Mouse (Mus musculus) layer of hippocampus, adult 2 months (tissue): ENCODE results near the gene Macrod2. TPM values are rescaled to one million over a fixed set of nuclear protein-coding genes. Genes with fewer than 3 reads are reported as not detected.

Source experiments
- DNase-seq, 2 experiments: peaks; one replicate each; pipeline ENCODE4 v3.0.0; 2022; ENCODE audit warnings: low spot score in 2 of 2
- H3K27ac ChIP-seq: fragments of 200-600 bp; 2 replicates; pipeline ENCODE4 v1.8.1; 2022
- H3K4me3 ChIP-seq: fragments of 200-600 bp; 2 replicates; pipeline ENCODE4 v1.8.1; 2022; ENCODE audit warnings: mild to moderate bottlenecking
- CTCF ChIP-seq: fragments of 200-600 bp; conservative IDR thresholded peaks from 2 replicates; pipeline ENCODE4 v1.8.1; 2022; ENCODE audit warnings: antibody characterized with exemption, mild to moderate bottlenecking, moderate library complexity
- long read RNA-seq, 2 experiments: library from polyadenylated mRNA; stranded (forward); transcript quantifications; one replicate each; pipeline ENCODE4 v2.0.0; 2021; ENCODE audit warnings: borderline mapping rate in 2 of 2
- total RNA-seq, 2 experiments: library from RNA; stranded (reverse); gene quantifications; 2 replicates each; pipeline ENCODE4 v1.2.3; 2021

The Macrod2 gene
- total RNA-seq, result 10 to 100 TPM; 47.4 to 55.5 TPM
- long read RNA-seq, experiment 1, transcript Macrod2-204 (4 exons, 3,554 nt), result major isoform, 5 of 16 reads
- long read RNA-seq, experiment 1, partial matches to known transcripts, result 6 of 16 reads
- long read RNA-seq, experiment 1, other reads (novel, unspliced or antisense), result 5 of 16 reads
- long read RNA-seq, experiment 2, transcript Macrod2-204 (4 exons, 3,554 nt), result major isoform, 10 of 27 reads
- long read RNA-seq, experiment 2, partial matches to known transcripts, result 9 of 27 reads
- long read RNA-seq, experiment 2, other reads (novel, unspliced or antisense), result 6 of 27 reads

DNA sequence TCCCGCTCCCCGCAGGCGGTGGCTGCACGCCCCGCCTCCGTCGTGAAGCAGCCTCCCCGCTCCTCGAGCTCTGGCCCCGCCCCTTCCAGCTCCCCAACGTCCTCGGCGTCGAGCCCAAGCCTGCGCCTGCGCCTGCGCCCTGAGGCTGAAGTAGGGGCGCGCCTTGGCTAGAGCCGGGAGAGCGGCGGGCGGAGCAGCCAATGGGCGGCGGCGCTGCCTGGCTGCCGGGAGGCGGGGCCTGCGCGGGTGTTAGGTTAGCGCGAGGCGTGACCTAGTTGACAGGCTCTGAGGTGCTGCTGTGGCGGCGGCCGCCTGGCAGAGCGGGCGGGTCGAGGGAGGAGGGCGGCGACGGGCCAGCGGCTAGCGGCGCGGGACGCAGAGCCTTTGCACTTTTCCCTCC, at the start of gene Macrod2:
Gene Macrod2, plus strand, starts transcription at position 131 of the 400 bp plus-strand sequence.
- TF ChIP-seq CTCF, result peak; percentile 30
- DNase-seq, result peak; percentile 98
- Histone ChIP-seq H3K4me3 (peak within 1 kb of the TSS; percentile 83), H3K27ac (peak within 1 kb of the TSS; percentile 87)

DNA sequence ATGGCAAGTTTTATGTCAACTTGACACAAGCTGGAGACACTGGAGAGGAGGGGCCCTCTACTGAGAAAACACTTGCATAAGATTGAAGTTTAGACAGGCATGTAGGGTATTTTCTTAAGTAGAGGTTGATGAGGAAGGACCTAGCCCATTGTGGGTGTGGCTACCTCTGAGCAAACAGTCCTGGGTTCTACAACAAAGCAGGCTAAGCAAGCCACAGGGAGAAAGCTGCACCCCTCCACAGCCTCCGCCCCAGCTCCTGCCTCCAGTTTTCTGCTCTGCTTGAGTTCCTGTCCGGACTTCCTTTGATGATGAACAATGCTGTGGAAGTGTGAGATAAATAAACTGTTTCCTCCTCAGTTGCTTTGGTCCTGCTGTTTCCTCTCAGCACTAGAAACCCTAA, 35.2 kb upstream of the Macrod2 start:
- DNase-seq, result no peak
- Histone ChIP-seq H3K4me3 (no peak overlapping the region), H3K27ac (no peak overlapping the region)
- no peak for TF ChIP-seq CTCF

DNA sequence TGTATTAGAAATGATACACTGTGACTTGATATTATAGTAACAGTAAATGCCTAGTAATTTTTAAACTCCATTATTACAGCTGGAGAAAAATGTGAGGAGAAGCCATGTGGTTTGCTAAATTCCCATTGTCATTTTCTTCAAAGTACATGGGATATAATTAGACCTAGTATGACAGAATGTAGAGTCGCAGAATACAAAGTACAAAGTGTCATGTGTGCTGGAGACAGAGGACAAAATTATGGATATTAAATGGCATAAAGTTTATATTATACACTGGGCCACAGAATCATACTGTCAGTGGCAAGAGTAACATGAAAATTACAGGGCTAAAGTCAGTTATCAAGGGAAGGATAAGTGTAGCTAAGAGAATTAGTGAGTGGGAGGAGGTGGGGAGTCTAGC, 30.3 kb upstream of the Macrod2 start:
- TF ChIP-seq CTCF, result no peak
- no peak overlapping the region for H3K27ac ChIP-seq

DNA sequence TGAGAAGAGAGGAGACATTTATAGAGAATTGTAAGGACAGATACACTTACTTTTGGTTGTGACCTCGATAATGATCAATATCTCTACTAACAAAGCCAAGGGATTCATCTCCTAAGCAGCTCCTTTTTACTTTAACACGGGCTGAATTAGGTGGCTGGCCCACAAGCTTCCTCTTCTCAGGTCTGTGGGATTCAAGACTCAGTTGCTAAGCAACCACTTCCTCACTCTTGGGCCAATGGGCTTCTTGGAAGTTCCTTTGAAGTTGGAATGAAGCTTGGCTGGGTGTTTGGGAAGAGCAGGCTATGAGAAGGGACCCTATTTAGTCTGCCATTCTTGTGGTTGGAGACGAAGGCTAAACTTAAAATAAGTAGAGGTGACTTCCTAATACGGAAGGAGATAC, 5.6 kb upstream of the Macrod2 start, which contains the start of gene Sel1l2:
Gene Sel1l2, minus strand, starts transcription at position 182 of the 400 bp plus-strand sequence.
- no peak for DNase-seq
- TF ChIP-seq CTCF, result no peak
- H3K4me3 ChIP-seq, result no peak within 1 kb of the TSS
- no peak within 1 kb of the TSS for H3K27ac ChIP-seq

More for the DNA sequence above, 30.3 kb upstream of the Macrod2 start:
- DNase-seq, result no peak
- H3K4me3 ChIP-seq, result no peak overlapping the region

DNA sequence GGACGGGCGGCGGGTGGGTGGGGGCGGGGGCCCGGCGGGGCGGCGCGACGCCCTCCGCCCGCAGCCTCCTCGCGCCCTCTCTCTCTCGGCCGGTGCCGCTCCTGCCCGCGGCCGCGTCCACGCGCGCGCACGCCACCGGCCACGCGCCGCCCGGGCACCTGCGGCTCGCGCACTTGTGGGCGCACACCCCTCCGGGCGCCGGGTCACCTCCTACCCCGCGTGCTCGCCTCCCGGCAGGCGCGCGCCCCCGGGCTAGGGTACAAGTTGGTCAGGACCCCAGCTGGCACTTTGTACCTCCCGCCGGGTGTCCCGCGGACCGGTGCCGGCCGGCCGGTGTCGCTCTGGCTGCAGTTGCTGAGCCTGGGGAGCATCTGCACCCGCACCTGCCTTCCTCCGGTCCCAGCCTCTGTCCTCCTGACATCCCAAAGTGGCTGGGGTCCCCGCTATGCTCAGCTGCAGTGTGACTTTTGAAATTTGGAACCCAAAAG, 679 bp downstream of the Macrod2 start:
- no peak for TF ChIP-seq CTCF
- peak overlapping the region; percentile 83 for H3K4me3 ChIP-seq

DNA sequence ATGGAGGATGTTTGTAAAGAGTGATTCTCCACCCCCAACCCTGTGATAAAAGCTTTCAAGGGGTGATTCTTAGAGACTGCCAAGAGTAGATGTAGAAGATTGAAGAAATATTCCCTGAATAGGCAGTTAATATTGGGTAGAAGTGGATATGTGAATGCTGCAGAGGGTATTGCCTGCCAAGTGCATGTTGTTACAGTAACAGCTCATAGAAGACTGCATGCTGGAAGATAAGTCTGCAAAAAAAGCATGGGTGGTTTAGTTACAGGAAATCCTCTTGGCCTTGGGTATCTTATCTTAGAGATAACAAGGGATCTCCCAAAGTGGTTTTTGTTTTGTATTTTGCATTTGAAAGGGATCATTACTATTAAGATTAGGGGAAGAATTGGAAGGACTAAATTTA, 30.7 kb downstream of the Macrod2 start:
- H3K4me3 ChIP-seq, result no peak overlapping the region
- H3K27ac ChIP-seq, result no peak overlapping the region
- DNase-seq, result no peak
- TF ChIP-seq CTCF, result no peak

More for the DNA sequence above, 679 bp downstream of the Macrod2 start:
- peak; percentile 2 to 12 for DNase-seq
- peak overlapping the region; percentile 87 for H3K27ac ChIP-seq

DNA sequence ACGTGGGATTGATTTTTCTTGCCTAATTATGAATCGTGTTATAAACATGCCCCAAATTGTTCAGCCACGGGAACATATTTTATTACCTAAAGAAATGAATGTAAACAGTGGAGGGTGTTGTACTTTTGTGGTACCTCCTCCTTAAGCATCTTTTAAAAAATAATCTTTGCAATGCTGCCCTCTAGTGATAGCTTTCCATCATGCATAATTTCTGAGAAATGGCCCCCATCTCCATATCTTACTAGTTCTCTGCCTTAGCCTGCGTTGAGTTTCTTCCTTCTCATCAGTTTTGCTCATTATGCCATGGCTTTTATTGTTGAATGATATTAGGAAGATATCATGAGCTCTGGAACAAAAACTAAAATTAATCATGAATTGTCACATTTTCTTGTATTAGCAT, 32.2 kb downstream of the Macrod2 start:
- peak; percentile 30 to 49 for DNase-seq
- Histone ChIP-seq H3K4me3 (no peak overlapping the region), H3K27ac (no peak overlapping the region)
- peak; percentile 88 for TF ChIP-seq CTCF

DNA sequence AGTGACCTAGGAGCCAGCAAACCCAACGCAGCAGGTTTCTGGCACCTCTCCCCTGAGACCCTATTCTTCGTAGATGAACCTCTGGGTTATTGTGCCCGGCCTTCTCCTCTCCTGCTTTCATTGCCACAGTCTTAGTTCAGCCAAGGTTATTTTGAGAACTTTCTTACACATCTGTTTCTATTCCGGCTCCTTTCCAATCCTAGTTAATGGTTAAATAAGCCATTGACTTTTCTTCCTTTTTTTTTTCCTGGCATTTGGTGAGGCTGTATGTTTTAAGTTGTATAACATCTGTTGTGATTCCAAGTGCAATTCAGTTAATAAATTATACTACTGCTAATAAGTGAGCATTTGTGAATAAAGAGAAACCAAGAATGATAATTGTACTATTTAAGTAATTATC, 44.0 kb downstream of the Macrod2 start:
- no peak overlapping the region for H3K27ac ChIP-seq
- H3K4me3 ChIP-seq, result no peak overlapping the region
- DNase-seq, result no peak
- TF ChIP-seq CTCF, result no peak

DNA sequence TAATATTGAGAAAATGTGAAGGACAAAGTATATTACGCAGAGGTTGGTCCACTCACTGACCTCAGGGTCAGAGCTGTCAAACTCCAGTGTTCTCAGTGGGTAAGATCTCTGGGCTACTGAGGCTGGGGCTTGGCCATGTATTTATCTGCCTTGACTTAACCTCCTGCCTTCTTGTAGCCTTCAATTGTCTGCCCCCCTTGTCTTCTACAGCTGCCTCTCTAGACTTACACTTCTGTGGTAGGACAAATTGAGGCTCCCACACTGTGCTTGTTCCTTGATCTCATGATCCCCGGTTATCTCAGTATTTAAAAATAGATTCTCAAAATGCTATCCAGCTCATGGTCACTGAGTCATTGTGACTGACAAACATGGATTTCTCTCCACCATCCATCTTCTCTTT, 53.5 kb downstream of the Macrod2 start:
- Histone ChIP-seq H3K27ac (no peak overlapping the region), H3K4me3 (no peak overlapping the region)
- DNase-seq, result no peak
- TF ChIP-seq CTCF, result no peak

DNA sequence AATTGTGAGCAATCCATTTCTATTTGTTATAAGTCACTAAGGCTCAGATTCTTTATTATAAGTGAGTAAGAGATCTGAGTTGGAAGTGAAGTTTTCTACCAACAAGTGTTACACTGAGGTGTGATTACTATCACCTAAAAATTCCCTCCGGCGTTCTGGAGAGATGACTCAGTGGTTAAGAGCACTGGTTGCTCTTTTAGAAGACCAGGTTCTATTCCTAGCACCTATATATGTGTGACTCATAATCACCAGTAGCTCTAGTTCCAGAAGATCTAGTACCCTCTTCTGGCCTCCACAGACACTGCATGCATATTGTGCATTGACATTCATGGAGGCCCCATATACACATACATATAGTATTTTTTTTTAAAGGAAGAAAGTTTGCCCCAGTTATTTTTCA, 80.7 kb downstream of the Macrod2 start:
- DNase-seq, result no peak
- Histone ChIP-seq H3K27ac (no peak overlapping the region), H3K4me3 (no peak overlapping the region)
- peak; percentile 35; the same call in 1 of the 2 replicates for TF ChIP-seq CTCF

DNA sequence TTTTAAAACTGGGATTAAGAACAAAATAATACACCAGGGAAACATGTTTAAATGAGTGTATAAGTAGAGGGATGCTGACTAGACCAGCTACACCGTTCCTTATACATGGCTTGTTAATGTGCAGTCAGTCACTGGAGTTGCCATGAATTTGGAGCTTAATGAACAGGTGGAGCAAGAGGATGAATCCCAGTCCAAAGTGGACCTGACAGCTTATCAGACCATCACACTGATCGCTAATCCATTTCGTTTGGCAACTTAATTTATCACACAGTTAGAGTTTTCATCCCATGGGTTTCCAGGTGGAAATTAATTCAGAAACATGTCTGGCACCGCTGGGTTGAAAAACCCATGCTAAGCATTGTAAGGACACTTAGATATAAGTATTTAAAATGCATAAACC, 81.8 kb downstream of the Macrod2 start:
- Histone ChIP-seq H3K27ac (no peak overlapping the region), H3K4me3 (no peak overlapping the region)
- DNase-seq, result no peak
- no peak for TF ChIP-seq CTCF

DNA sequence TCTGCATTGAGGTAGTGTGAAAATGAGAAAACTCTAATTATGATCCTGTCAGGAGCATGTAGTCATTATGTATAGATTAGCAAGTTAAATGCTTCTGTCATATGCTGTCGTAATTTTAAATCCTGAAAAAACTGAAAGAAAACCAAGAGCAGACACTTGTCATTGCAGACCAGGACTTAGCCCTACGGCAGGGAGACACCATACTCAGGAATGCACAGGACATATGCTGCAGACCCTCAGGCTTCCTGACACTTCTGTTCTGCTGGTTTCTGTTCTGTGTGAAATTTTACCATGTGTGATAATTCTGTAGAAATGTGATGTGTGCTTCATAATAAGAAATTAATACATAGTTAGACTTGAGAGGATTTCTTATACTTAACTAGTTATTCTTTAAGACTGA, 87.5 kb downstream of the Macrod2 start:
- no peak for TF ChIP-seq CTCF
- Histone ChIP-seq H3K27ac (no peak overlapping the region), H3K4me3 (no peak overlapping the region)
- no peak for DNase-seq

DNA sequence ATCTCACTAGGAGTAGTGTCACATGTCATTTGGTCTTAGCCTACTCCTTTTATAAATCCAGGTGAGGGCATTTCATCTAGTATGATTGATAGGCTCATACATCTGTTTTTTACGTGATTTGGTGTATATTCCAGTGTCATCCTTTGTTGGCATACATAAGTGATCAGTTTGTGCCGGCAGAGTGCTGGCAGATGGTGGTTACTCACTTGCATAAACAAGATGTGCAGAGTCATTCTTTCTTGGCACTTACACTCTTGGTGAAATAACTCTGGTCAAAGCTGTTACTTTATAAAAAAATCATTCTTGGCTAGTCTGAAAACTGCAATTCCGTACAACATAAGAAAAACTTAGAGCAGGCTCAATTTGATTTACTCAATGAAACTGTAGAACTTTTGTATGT, 102.6 kb downstream of the Macrod2 start:
- TF ChIP-seq CTCF, result no peak
- Histone ChIP-seq H3K27ac (no peak overlapping the region), H3K4me3 (no peak overlapping the region)
- DNase-seq, result peak; percentile 30 to 44

DNA sequence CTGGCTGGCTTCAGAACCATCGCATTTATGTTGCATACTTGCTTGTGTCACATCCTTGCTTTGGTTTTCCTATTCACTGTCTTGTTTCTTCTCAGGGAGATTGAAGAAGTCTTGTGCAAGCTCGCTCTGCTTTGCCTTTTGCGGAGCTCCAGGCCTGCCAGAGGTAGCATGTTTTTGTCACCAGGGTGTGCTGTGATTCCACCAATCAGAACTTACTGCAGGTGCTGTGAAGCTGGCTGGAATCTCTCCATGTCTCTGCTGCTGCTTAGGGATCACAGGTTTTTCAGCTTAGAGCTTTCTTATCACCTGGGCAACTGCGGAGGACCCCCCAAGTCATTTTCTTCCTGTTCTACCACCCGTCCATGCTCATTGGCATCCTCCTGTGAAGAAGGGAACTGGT, 105.8 kb downstream of the Macrod2 start:
- H3K4me3 ChIP-seq, result no peak overlapping the region
- H3K27ac ChIP-seq, result no peak overlapping the region
- peak; percentile 57 to 66 for DNase-seq
- peak; percentile 78 for TF ChIP-seq CTCF

DNA sequence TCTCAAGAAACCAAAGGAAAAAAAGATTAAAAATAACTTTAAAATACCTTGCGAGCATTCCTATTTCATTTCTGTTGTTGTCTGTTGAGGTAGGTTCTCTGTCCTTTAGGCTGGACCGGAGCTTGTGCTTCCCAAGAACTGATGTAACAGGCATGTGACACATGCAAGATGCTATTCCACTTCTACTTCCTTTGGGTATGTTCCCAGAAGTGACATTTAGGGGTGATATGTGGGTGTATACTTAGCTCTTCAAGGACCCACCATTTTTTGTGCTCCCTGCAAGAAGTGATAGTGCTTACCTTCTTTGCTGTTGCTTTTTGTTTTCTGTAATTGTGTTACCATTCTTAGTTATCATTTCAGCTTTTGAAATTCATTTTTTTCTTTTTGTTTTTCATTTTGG, 126.4 kb downstream of the Macrod2 start:
- Histone ChIP-seq H3K4me3 (no peak overlapping the region), H3K27ac (no peak overlapping the region)
- no peak for TF ChIP-seq CTCF
- no peak for DNase-seq
